Mouse (Mus musculus): ENCODE results near the gene Pcgf5. TPM values are rescaled to one million over a fixed set of nuclear protein-coding genes. Genes with fewer than 3 reads are reported as not detected.

Pcgf5 gene
- total and polyA plus RNA-seq, 3 experiments, result 29.1 to 76.4 (median 61.7) TPM

DNA sequence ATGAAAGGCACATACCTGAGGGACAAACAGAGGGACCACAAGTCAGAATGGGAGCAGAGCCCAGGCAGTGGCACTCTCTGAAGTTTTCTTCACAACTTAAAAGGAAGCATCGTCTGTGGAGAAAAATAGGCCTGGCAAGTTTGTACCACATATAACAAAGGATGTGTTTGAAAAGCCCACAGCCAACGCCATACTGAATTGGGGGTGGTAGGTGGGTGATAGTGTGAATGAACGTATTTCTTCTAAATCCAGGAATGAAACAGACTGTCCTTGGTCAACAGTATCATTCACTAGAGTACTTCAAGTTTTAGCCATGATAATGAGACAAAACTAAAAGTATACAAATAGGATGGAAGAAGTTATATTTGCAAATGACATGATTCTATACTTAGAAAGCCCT lies 123.2 kb downstream of the Pcgf5 start:
- WGBS, result 88% methylated on average over 3 of the region's 3 CpGs
- no peak for TF ChIP-seq POLR2A (IDR thresholded peaks at IDR 0.05; ENCODE audit: insufficient read depth, low read depth, low read length)
- TF ChIP-seq EP300 (IDR thresholded peaks at IDR 0.05; ENCODE audit: insufficient read depth, low read depth, low read length), result no peak
- no peak for TF ChIP-seq CTCF (IDR thresholded peaks at IDR 0.05)
- Histone ChIP-seq H3K36me3 (ENCODE audit: control insufficient read depth, insufficient read depth, low read length) (no peaks in the 10 kb centered on the region), H3K4me1 (ENCODE audit: control insufficient read depth, insufficient read depth, low read length) (no peaks in the 10 kb centered on the region), H3K9ac (ENCODE audit: low read depth, low read length) (no peak overlapping the region), H3K27ac (no peak overlapping the region), H3K4me3 (no peak overlapping the region), H3K27me3 (ENCODE audit: control insufficient read depth, insufficient read depth, low read length) (no peaks in the 10 kb centered on the region), H3K79me2 (replicated peaks; ENCODE audit: control insufficient read depth, insufficient read depth, low read length) (no peaks in the 10 kb centered on the region)
- intact Hi-C loops (cut with DNase I), result no loop called here
- no peak for DNase-seq

DNA sequence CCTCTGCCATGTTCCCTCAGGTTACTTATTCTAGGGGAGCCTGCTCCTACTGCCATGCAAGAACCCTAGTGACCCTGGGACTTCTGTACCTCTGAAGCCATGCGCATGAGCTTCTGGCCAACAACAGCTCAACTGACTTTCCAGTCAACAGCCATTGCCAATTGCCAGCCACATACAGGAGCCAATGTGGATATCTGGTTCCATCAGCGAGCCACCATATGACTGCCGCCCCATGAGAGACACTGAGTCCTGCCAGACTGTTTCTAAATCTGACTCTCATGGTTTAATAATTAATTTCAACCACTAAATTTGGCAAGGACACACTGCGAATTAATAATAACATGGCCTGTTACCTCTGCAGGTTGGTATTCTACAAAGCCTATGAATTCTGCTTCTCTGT lies 128.5 kb downstream of the Pcgf5 start:
- no peak overlapping the region for H3K9ac ChIP-seq (ENCODE audit: low read depth, low read length)
- no peak for DNase-seq
- no peaks in the 10 kb centered on the region for H3K27me3 ChIP-seq (ENCODE audit: control insufficient read depth, insufficient read depth, low read length)
- H3K36me3 ChIP-seq (ENCODE audit: control insufficient read depth, insufficient read depth, low read length), result no peaks in the 10 kb centered on the region
- no peaks in the 10 kb centered on the region for H3K79me2 ChIP-seq (replicated peaks; ENCODE audit: control insufficient read depth, insufficient read depth, low read length)
- no peaks in the 10 kb centered on the region for H3K4me1 ChIP-seq (ENCODE audit: control insufficient read depth, insufficient read depth, low read length)
- TF ChIP-seq EP300 (IDR thresholded peaks at IDR 0.05; ENCODE audit: insufficient read depth, low read depth, low read length) (no peak), POLR2A (IDR thresholded peaks at IDR 0.05; ENCODE audit: insufficient read depth, low read depth, low read length) (no peak), CTCF (IDR thresholded peaks at IDR 0.05) (no peak)
- intact Hi-C loops (cut with DNase I), result no loop called here
- no peak overlapping the region for H3K4me3 ChIP-seq
- 95% methylated on average over 4 of the region's 4 CpGs for WGBS
- H3K27ac ChIP-seq, result no peak overlapping the region

DNA sequence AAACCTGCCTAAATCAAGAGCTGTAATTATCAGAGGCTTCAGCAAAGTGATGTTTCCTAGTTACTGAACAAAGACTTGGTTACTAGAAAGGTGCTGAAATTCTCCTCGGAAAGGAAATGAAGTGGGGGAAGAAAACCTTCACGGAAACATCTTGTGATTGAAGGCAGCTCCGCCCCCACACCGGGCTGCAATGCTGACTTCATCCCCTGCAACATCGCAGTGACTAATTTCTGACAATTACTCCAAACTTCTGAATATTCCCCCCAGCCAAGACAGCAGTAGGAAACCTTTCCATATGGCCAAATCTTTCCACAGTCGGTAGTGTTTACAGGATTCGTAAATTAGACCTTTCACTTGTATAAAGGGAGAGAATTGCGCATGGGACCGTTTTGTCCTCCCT lies 129.0 kb downstream of the Pcgf5 start:
- Histone ChIP-seq H3K27ac (no peak overlapping the region), H3K36me3 (ENCODE audit: control insufficient read depth, insufficient read depth, low read length) (no peaks in the 10 kb centered on the region), H3K9ac (ENCODE audit: low read depth, low read length) (no peak overlapping the region), H3K27me3 (ENCODE audit: control insufficient read depth, insufficient read depth, low read length) (no peaks in the 10 kb centered on the region), H3K4me3 (no peak overlapping the region), H3K4me1 (ENCODE audit: control insufficient read depth, insufficient read depth, low read length) (no peaks in the 10 kb centered on the region), H3K79me2 (replicated peaks; ENCODE audit: control insufficient read depth, insufficient read depth, low read length) (no peaks in the 10 kb centered on the region)
- DNase-seq, result no peak
- 35% methylated on average over 9 of the region's 9 CpGs for WGBS
- TF ChIP-seq CTCF (IDR thresholded peaks at IDR 0.05) (no peak), EP300 (IDR thresholded peaks at IDR 0.05; ENCODE audit: insufficient read depth, low read depth, low read length) (no peak), POLR2A (IDR thresholded peaks at IDR 0.05; ENCODE audit: insufficient read depth, low read depth, low read length) (no peak)
- intact Hi-C loops (cut with DNase I), result no loop called here

DNA sequence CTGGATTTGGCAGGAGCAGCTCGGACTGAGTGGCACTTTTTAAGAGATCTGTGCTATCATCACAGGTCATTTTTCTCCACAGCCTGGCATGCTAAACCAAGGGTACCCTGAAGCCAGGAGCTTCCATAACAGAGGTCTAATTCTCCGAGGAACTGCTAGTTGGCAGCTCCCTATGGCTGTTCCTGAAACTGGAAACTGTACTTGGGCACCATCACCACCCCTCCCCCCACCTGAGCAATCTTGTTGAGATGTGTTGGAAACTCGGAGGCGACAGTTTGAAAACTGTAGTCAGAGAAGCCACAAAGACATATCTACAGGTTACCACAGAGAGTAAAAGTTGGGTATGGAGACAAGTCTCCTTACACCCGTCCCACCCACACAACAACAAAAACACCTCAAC lies 129.6 kb downstream of the Pcgf5 start:
- H3K9ac ChIP-seq (ENCODE audit: low read depth, low read length), result no peak overlapping the region
- H3K36me3 ChIP-seq (ENCODE audit: control insufficient read depth, insufficient read depth, low read length), result no peaks in the 10 kb centered on the region
- H3K27me3 ChIP-seq (ENCODE audit: control insufficient read depth, insufficient read depth, low read length), result no peaks in the 10 kb centered on the region
- 50% methylated on average over 5 of the region's 5 CpGs for WGBS
- intact Hi-C loops (cut with DNase I), result no loop called here
- no peak overlapping the region for H3K4me3 ChIP-seq
- H3K4me1 ChIP-seq (ENCODE audit: control insufficient read depth, insufficient read depth, low read length), result no peaks in the 10 kb centered on the region
- DNase-seq, result no peak
- no peak overlapping the region for H3K27ac ChIP-seq
- H3K79me2 ChIP-seq (replicated peaks; ENCODE audit: control insufficient read depth, insufficient read depth, low read length), result no peaks in the 10 kb centered on the region
- TF ChIP-seq POLR2A (IDR thresholded peaks at IDR 0.05; ENCODE audit: insufficient read depth, low read depth, low read length), result no peak
- no peak for TF ChIP-seq CTCF (IDR thresholded peaks at IDR 0.05)
- TF ChIP-seq EP300 (IDR thresholded peaks at IDR 0.05; ENCODE audit: insufficient read depth, low read depth, low read length), result no peak

DNA sequence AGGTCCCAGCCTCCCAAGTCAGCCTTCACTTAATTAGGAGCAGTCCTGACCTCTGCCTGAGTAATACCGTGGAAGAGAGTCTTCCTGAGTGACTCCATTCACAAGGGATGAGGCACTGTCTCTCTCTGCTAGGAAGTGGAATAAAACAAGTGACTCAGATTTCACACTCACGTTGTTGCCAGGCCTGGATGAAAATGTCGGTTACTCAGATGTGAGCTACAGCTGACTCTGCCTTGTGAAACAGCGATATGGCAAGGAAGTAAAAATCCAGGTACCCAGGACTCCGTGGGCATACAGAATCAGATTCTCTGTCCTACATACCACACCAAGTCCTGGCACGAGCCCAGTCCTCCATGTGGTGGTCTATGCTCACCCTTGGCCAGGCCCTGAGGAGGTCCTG lies 142.8 kb downstream of the Pcgf5 start:
- intact Hi-C loops (cut with DNase I), result no loop called here
- 77% methylated on average over 6 of the region's 6 CpGs for WGBS

DNA sequence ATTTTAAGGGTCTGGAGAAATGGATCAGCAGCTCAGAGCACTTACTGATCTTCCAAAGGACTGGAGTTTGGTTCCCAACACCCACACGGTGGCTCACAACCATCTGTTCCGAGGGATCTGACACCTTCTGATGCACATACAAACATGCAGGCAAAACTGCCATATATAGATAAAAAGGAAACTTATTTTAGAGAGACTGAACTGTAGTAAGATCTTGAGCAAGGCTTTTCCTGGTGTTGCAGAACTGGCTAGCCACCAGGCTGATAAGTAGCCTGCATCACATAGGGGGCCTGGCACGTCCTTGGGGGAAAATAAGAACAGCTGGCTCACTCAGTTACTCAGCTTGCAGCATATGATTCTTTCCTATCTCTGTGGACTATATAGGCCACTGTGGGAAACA lies 147.4 kb downstream of the Pcgf5 start:
- intact Hi-C loops (cut with DNase I), result no loop called here
- DNase-seq, result no peak
- TF ChIP-seq EP300 (IDR thresholded peaks at IDR 0.05; ENCODE audit: insufficient read depth, low read depth, low read length) (no peak), CTCF (IDR thresholded peaks at IDR 0.05) (no peak), POLR2A (IDR thresholded peaks at IDR 0.05; ENCODE audit: insufficient read depth, low read depth, low read length) (no peak)
- no peaks in the 10 kb centered on the region for H3K36me3 ChIP-seq (ENCODE audit: control insufficient read depth, insufficient read depth, low read length)
- H3K79me2 ChIP-seq (replicated peaks; ENCODE audit: control insufficient read depth, insufficient read depth, low read length), result no peaks in the 10 kb centered on the region
- no peaks in the 10 kb centered on the region for H3K27me3 ChIP-seq (ENCODE audit: control insufficient read depth, insufficient read depth, low read length)
- H3K4me3 ChIP-seq, result no peak overlapping the region
- H3K9ac ChIP-seq (ENCODE audit: low read depth, low read length), result no peak overlapping the region
- H3K4me1 ChIP-seq (ENCODE audit: control insufficient read depth, insufficient read depth, low read length), result no peaks in the 10 kb centered on the region
- no peak overlapping the region for H3K27ac ChIP-seq
- 48% methylated on average over 3 of the region's 3 CpGs for WGBS

More for the DNA sequence above, 142.8 kb downstream of the Pcgf5 start:
- no peaks in the 10 kb centered on the region for H3K79me2 ChIP-seq (replicated peaks; ENCODE audit: control insufficient read depth, insufficient read depth, low read length)
- H3K9ac ChIP-seq (ENCODE audit: low read depth, low read length), result no peak overlapping the region
- TF ChIP-seq EP300 (IDR thresholded peaks at IDR 0.05; ENCODE audit: insufficient read depth, low read depth, low read length) (no peak), CTCF (IDR thresholded peaks at IDR 0.05) (no peak), POLR2A (IDR thresholded peaks at IDR 0.05; ENCODE audit: insufficient read depth, low read depth, low read length) (no peak)
- no peak for DNase-seq
- H3K4me1 ChIP-seq (ENCODE audit: control insufficient read depth, insufficient read depth, low read length), result no peaks in the 10 kb centered on the region
- H3K27me3 ChIP-seq (ENCODE audit: control insufficient read depth, insufficient read depth, low read length), result no peaks in the 10 kb centered on the region
- H3K27ac ChIP-seq, result no peak overlapping the region
- no peak overlapping the region for H3K4me3 ChIP-seq
- H3K36me3 ChIP-seq (ENCODE audit: control insufficient read depth, insufficient read depth, low read length), result no peaks in the 10 kb centered on the region
